Mouse (Mus musculus) heart, embryonic 15.5 days (tissue): Measurements from ENCODE around the gene Rassf5. TPM values are rescaled to one million over a fixed set of nuclear protein-coding genes. Genes with fewer than 3 reads are reported as not detected.
A peak's percentile ranks its signal among the peaks of the same experiment; 100 is the strongest.
"Not testable (repeated sequence)": the region's sequence is repeated elsewhere in the genome, so short reads cannot be mapped to it uniquely, and the experiment has no call there.

Source experiments
- ATAC-seq: fragments of 200-750 bp; cut with Nextera tagmentation; replicated peaks from 2 replicates; pipeline ENCODE4 v1.8.0; 2017; ENCODE audit warnings: low read depth, moderate TSS enrichment; ENCODE audit not compliant: insufficient number of reproducible peaks, insufficient read depth, low FRiP score
- H3K27ac ChIP-seq: fragments of 300-500 bp; sonication (generic); 2 replicates; pipeline ENCODE4 v1.5.1; 2015; ENCODE audit warnings: mild to moderate bottlenecking, inconsistent platforms
- H3K27me3 ChIP-seq: fragments of 300-500 bp; sonication (generic); 2 replicates; pipeline ENCODE4 v1.6.1; 2015; ENCODE audit warnings: inconsistent platforms
- H3K36me3 ChIP-seq: fragments of 300-500 bp; sonication (generic); 2 replicates; pipeline ENCODE4 v1.6.1; 2015; ENCODE audit warnings: mild to moderate bottlenecking, inconsistent platforms
- H3K4me1 ChIP-seq: fragments of 300-500 bp; sonication (generic); replicated peaks from 2 replicates; pipeline ENCODE4 v1.6.1; 2015; ENCODE audit warnings: inconsistent platforms
- H3K4me2 ChIP-seq: fragments of 300-500 bp; sonication (generic); 2 replicates; pipeline ENCODE4 v1.6.1; 2015; ENCODE audit warnings: inconsistent platforms, mild to moderate bottlenecking, moderate library complexity
- H3K4me3 ChIP-seq: fragments of 300-500 bp; sonication (generic); 2 replicates; pipeline ENCODE4 v1.5.1; 2015; ENCODE audit warnings: mild to moderate bottlenecking, inconsistent platforms
- H3K9ac ChIP-seq: fragments of 300-500 bp; sonication (generic); 2 replicates; pipeline ENCODE4 v1.6.1; 2015; ENCODE audit warnings: mild to moderate bottlenecking, inconsistent platforms
- H3K9me3 ChIP-seq: fragments of 300-500 bp; sonication (generic); replicated peaks from 2 replicates; pipeline ENCODE4 v1.6.1; 2016; ENCODE audit warnings: inconsistent platforms
- WGBS: fragments of 180-500 bp; shearing (Covaris S2); methylation state at CpG from one replicate; pipeline ENCODE4 v1.1.7; 2015; ENCODE audit warnings: mixed read lengths; 5-methylcytosine and 5-hydroxymethylcytosine counted together
- polyA plus RNA-seq: library from polyadenylated mRNA; unstranded; fragments of >200 nt; fragmentation: Nextera tagmentation; extraction: Ambion mirVana; gene quantifications from 2 replicates; pipeline ENCODE4 v1.2.1, GENCODE M21; 2015

Rassf5 gene
- polyA plus RNA-seq, 1 experiment from 2014 or later: 11.0 TPM

DNA sequence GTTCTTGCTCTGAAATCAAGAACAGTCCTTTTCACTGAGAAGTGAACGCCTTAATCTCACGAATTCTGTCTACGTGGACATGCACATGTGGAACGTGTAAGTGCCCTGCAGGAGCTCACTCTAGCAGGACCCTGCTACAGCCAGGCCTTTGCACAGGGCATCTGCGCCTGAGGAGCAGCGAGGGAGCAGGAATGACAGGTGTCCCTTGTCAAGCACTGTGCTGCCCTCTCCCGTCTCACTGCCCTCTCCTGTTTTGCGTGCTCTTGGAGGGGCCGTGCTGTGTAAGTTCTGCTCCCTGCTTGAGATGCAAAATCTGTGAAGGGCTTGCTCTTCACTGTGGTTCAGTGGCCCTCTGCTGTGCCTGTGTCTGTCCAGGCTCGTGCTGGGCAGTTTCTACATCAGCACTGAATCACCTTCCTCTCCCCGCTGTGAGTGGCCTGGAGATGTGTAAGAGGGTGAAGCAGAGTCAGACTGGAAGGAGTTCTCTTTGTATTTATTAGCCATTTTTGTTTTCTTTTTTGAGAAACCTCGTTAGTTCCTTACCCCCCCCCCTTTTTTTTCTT, 70.7 kb downstream of the Rassf5 start:
- Histone ChIP-seq H3K27ac (no peak overlapping the region), H3K4me1 (no peaks in the 10 kb centered on the region), H3K4me2 (no peak overlapping the region), H3K4me3 (no peak overlapping the region), H3K9me3 (no peaks in the 10 kb centered on the region), H3K27me3 (no peaks in the 10 kb centered on the region), H3K36me3 (peaks cover 68% of the 10 kb centered on the region), H3K9ac (no peak overlapping the region)
- no peak for ATAC-seq
- 67% methylated on average over 12 of the region's 12 CpGs for WGBS

- no peaks in the 10 kb centered on the region for H3K4me1 ChIP-seq
- peaks cover 69% of the 10 kb centered on the region for H3K36me3 ChIP-seq
- no peaks in the 10 kb centered on the region for H3K9me3 ChIP-seq
- H3K9ac ChIP-seq: no peak overlapping the region
- no peak overlapping the region for H3K27ac ChIP-seq
- WGBS: 53% methylated on average over 6 of the region's 6 CpGs
- no peak overlapping the region for H3K4me3 ChIP-seq
- H3K27me3 ChIP-seq: no peaks in the 10 kb centered on the region
- ATAC-seq: no peak
- no peak overlapping the region for H3K4me2 ChIP-seq
Measured at GRCm38 (mm10) chr1:131173809-131174208, 71.2 kb downstream of the Rassf5 start.

GRCm38 (mm10) chr1:131173001-131173400, 72.1 kb downstream of the Rassf5 start:
- Histone ChIP-seq H3K27ac (no peak overlapping the region), H3K9ac (no peak overlapping the region), H3K4me1 (no peaks in the 10 kb centered on the region), H3K36me3 (peaks cover 72% of the 10 kb centered on the region), H3K4me3 (no peak overlapping the region), H3K4me2 (no peak overlapping the region), H3K27me3 (no peaks in the 10 kb centered on the region), H3K9me3 (no peaks in the 10 kb centered on the region)
- no peak for ATAC-seq
- WGBS: 80% methylated on average over 7 of the region's 7 CpGs

- Histone ChIP-seq H3K36me3 (peaks cover 89% of the 10 kb centered on the region), H3K27me3 (no peaks in the 10 kb centered on the region), H3K9me3 (no peaks in the 10 kb centered on the region), H3K4me1 (0 out of 2 replicates have a peak, but pooled peaks cover 2% of the 10 kb centered on the region), H3K4me3 (no peak overlapping the region), H3K27ac (no peak overlapping the region), H3K4me2 (no peak overlapping the region), H3K9ac (no peak overlapping the region)
- 91% methylated on average over 10 of the region's 10 CpGs for WGBS
- no peak for ATAC-seq
Measured at GRCm38 (mm10) chr1:131167612-131168011, 77.4 kb downstream of the Rassf5 start.

- Histone ChIP-seq H3K9ac (no peak overlapping the region), H3K9me3 (no peaks in the 10 kb centered on the region), H3K4me3 (no peak overlapping the region), H3K27ac (peak overlapping the region; percentile 22; the same call in 1 of the 2 replicates), H3K27me3 (no peaks in the 10 kb centered on the region), H3K36me3 (peaks cover 74% of the 10 kb centered on the region), H3K4me1 (0 out of 2 replicates have a peak, but pooled peaks cover 2% of the 10 kb centered on the region), H3K4me2 (no peak overlapping the region)
- 59% methylated on average over 6 of the region's 6 CpGs for WGBS
- ATAC-seq: no peak; the same call in 1 of the 2 replicates
Measured at GRCm38 (mm10) chr1:131164427-131164826, 80.6 kb downstream of the Rassf5 start.

GRCm38 (mm10) chr1:131161091-131161490, 84.0 kb downstream of the Rassf5 start:
- Histone ChIP-seq H3K9ac (no peak overlapping the region), H3K9me3 (no peaks in the 10 kb centered on the region), H3K36me3 (peaks cover 56% of the 10 kb centered on the region), H3K27ac (no peak overlapping the region), H3K4me2 (no peak overlapping the region), H3K4me1 (0 out of 2 replicates have a peak, but pooled peaks cover 2% of the 10 kb centered on the region), H3K4me3 (no peak overlapping the region), H3K27me3 (no peaks in the 10 kb centered on the region)
- WGBS: 75% methylated on average over 11 of the region's 11 CpGs
- ATAC-seq: no peak; the same call in 1 of the 2 replicates

DNA sequence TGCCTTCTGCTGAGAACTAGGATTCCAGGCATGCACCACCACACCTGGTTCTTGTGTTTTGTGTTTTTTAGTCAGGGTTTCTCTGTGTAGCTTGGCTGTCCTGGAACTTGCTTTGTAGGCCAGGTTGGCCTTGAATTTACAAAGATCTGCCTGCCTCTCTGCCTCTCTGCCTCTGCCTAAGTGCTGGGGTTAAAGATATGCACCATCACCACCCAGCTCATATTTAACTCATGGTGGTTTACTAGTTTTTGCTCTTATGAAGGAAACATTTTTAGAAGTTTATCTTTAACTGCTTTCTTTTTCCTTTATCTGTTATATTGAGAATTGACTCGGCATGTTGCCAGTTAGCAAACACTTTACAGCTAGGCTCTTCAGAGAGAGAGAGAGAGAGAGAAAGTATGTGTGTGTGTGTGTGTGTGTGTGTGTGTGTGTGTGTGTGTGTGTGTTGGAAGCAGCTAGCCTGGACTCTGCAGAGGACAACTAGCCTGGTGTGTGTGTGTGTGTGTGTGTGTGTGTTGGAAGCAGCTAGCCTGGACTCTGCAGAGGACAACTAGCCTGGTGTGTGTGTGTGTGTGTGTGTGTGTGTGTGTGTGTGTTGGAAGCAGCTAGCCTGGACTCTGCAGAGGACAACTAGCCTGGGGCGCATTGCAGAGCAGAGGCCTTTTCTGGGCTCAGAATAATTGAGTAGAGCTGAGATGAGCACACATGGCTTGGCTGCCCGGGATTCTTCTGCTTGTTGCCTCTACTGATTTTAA, 85.3 kb downstream of the Rassf5 start:
- not testable (repeated sequence) for H3K4me2 ChIP-seq, H3K27ac ChIP-seq, H3K9ac ChIP-seq, H3K9me3 ChIP-seq, H3K27me3 ChIP-seq, H3K4me3 ChIP-seq, H3K4me1 ChIP-seq
- peaks cover 44% of the 10 kb centered on the region for H3K36me3 ChIP-seq
- WGBS: 83% methylated on average over 3 of the region's 3 CpGs
- peak; percentile 34; the same call in 1 of the 2 replicates for ATAC-seq

- no peak for ATAC-seq
Measured at GRCm38 (mm10) chr1:131155456-131155855, 89.6 kb downstream of the Rassf5 start.

DNA sequence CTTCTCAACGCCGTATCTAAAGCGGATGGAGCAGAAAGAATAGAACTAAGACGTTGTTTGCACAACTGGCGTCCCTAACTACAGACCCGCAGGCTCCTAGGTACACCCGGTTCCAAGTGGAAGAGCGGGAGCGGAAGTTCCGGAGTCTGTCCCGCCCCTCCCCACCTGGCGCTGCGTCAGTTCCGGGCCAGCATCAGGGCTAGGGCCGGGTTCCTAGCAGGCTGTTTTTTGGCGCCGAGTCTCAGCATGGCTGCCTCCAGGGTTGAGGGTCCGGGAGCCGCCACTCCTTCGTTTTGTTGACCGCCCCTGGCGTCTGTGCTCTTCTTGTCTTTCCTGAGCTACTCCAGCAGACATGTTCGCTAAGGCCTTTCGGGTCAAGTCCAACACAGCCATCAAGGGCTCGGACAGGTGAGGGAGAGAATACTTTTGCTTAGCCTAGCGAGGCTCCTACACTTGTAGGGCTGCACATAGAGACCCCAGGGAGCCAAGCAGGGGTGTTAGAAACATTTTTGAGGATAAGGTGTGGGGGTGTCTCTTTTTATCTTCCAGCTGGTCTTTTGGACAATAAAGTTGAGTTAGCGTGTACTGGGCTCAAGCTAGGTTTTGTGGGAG, 91.9 kb downstream of the Rassf5 start, which contains the start of gene Eif2d:
Gene Eif2d (plus strand): TSS at position 164 of the 612 bp plus-strand sequence.
- peak; percentile 92 for ATAC-seq
- H3K9me3 ChIP-seq: no peaks in the 10 kb centered on the region
- H3K4me2 ChIP-seq: peak within 1 kb of the TSS; percentile 76
- H3K4me3 ChIP-seq: peak within 1 kb of the TSS; percentile 73
- under 1% methylated on average over 27 of the region's 27 CpGs for WGBS
- peak within 1 kb of the TSS; percentile 67 for H3K9ac ChIP-seq
- H3K27me3 ChIP-seq: no peaks in the 10 kb centered on the region
- H3K27ac ChIP-seq: peak within 1 kb of the TSS; percentile 51
- peaks cover 3% of the 10 kb centered on the region; the same call in 1 of the 2 replicates for H3K36me3 ChIP-seq
- peaks cover 7% of the 10 kb centered on the region for H3K4me1 ChIP-seq

More at GRCm38 (mm10) chr1:131155456-131155855, 89.6 kb downstream of the Rassf5 start:
- H3K27ac ChIP-seq: no peak overlapping the region
- peaks cover 11% of the 10 kb centered on the region for H3K36me3 ChIP-seq
- peaks cover 7% of the 10 kb centered on the region for H3K4me1 ChIP-seq
- no peak overlapping the region for H3K9ac ChIP-seq
- 53% methylated on average over 2 of the region's 2 CpGs for WGBS
- H3K4me2 ChIP-seq: no peak overlapping the region
- H3K4me3 ChIP-seq: no peak overlapping the region
- H3K9me3 ChIP-seq: no peaks in the 10 kb centered on the region
- H3K27me3 ChIP-seq: no peaks in the 10 kb centered on the region

DNA sequence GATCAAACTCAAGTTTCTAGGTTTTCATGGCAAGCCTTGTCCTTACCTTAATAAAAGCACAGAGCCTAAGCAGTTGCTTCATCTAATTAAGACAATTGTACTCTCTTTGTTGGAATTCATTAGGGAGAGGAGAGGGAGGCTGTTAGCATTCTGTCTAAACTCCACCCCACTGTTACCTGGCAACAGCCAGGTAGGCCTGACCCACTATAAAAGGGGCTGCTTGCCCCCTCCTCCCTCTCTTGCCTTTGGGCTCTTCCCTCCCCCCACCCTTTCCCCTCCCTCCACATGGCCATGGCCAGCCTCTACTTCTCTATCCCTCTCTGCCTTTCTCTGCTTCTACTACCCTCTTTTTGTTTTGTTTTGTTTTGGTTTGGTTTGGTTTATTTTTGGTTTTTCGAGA, 95.6 kb downstream of the Rassf5 start:
- ATAC-seq: no peak
- 77% methylated on average over 1 of the region's 1 CpGs for WGBS
- no peak overlapping the region for H3K9ac ChIP-seq

GRCm38 (mm10) chr1:131146181-131146614, 98.9 kb downstream of the Rassf5 start:
- H3K9me3 ChIP-seq: no peaks in the 10 kb centered on the region
- no peaks in the 10 kb centered on the region for H3K27me3 ChIP-seq
- 76% methylated on average over 3 of the region's 3 CpGs for WGBS
- no peak overlapping the region for H3K4me2 ChIP-seq
- H3K27ac ChIP-seq: no peak overlapping the region
- ATAC-seq: no peak
- no peaks in the 10 kb centered on the region for H3K36me3 ChIP-seq
- no peaks in the 10 kb centered on the region for H3K4me1 ChIP-seq
- no peak overlapping the region for H3K4me3 ChIP-seq
- H3K9ac ChIP-seq: no peak overlapping the region

More for the DNA sequence above, 95.6 kb downstream of the Rassf5 start:
- Histone ChIP-seq H3K4me3 (no peak overlapping the region), H3K36me3 (no peaks in the 10 kb centered on the region), H3K27me3 (no peaks in the 10 kb centered on the region), H3K9me3 (no peaks in the 10 kb centered on the region), H3K27ac (no peak overlapping the region), H3K4me2 (no peak overlapping the region), H3K4me1 (peaks cover 7% of the 10 kb centered on the region)
